Mouse (Mus musculus) MEL (cell line): Measurements from ENCODE around the gene Zbtb38. TPM values are rescaled to one million over a fixed set of nuclear protein-coding genes. Genes with fewer than 3 reads are reported as not detected.

ENCODE experiments used
- DNase-seq: peaks from one replicate; pipeline ENCODE4 v3.0.0; 2011; ENCODE audit warnings: low read depth, low spot score
- H3K27ac ChIP-seq: 2 replicates; pipeline ENCODE4 v1.5.1; 2012; ENCODE audit warnings: low read depth, mild to moderate bottlenecking, control low read depth, low read length, moderate library complexity; ENCODE audit not compliant: control insufficient read depth
- H3K27me3 ChIP-seq, 2 experiments: fragments of 150-350 bp in 1 of 2; sonication (generic) in 1 of 2; 2 replicates each; pipeline ENCODE4 v1.6.1; 2012; ENCODE audit warnings: low read length in 2 of 2, mild to moderate bottlenecking in 2 of 2, improper control_type of control experiment in 1 of 2, moderate library complexity in 1 of 2; ENCODE audit not compliant: insufficient read depth in 2 of 2, control insufficient read depth in 1 of 2
- H3K36me3 ChIP-seq, 2 experiments: 2 replicates each; pipeline ENCODE4 v1.6.1; 2012 to 2014; ENCODE audit warnings: low read length in 2 of 2, improper control_type of control experiment in 1 of 2, inconsistent platforms in 1 of 2, mild to moderate bottlenecking in 1 of 2; ENCODE audit not compliant: insufficient read depth in 2 of 2, control insufficient read depth in 1 of 2
- H3K4me1 ChIP-seq, 2 experiments: fragments of 150-350 bp in 1 of 2; sonication (generic) in 1 of 2; 2 replicates each; pipeline ENCODE4 v1.6.1; 2012; ENCODE audit warnings: low read length in 2 of 2, improper control_type of control experiment in 1 of 2, mild to moderate bottlenecking in 1 of 2; ENCODE audit not compliant: insufficient read depth in 2 of 2, control insufficient read depth in 1 of 2
- H3K4me3 ChIP-seq, 2 experiments: fragments of 150-350 bp in 1 of 2; sonication (generic) in 1 of 2; 2 replicates each; pipeline ENCODE4 v1.5.1; 2012; ENCODE audit warnings: low read depth in 2 of 2, low read length in 2 of 2, mild to moderate bottlenecking in 2 of 2, moderate library complexity in 2 of 2, control low read depth in 1 of 2, improper control_type of control experiment in 1 of 2; ENCODE audit not compliant: control insufficient read depth in 1 of 2, insufficient read depth in 1 of 2
- H3K79me2 ChIP-seq: 2 replicates; pipeline ENCODE4 v1.6.1; 2012; ENCODE audit warnings: mild to moderate bottlenecking, low read length, moderate library complexity; ENCODE audit not compliant: control insufficient read depth, poor library complexity, insufficient read depth
- H3K9ac ChIP-seq: 2 replicates; pipeline ENCODE4 v1.6.1; 2012; ENCODE audit warnings: low read depth, mild to moderate bottlenecking, control low read depth, low read length, moderate library complexity; ENCODE audit not compliant: control insufficient read depth, poor library complexity, severe bottlenecking
- H3K9me3 ChIP-seq: fragments of 150-350 bp; sonication (generic); replicated peaks from 2 replicates; pipeline ENCODE4 v1.6.1; 2012; ENCODE audit warnings: mild to moderate bottlenecking, low read length, improper control_type of control experiment, moderate library complexity; ENCODE audit not compliant: insufficient read depth
- BHLHE40 ChIP-seq: IDR thresholded peaks from 2 replicates; pipeline ENCODE4 v1.6.1; 2012; ENCODE audit warnings: low read depth, mild to moderate bottlenecking, inconsistent platforms, low read length, improper control_type of control experiment, borderline replicate concordance
- CHD2 ChIP-seq: IDR thresholded peaks from 2 replicates; pipeline ENCODE4 v1.6.1; 2011; ENCODE audit warnings: low read length, improper control_type of control experiment
- E2F4 ChIP-seq: IDR thresholded peaks from 2 replicates; pipeline ENCODE4 v1.6.1; 2011; ENCODE audit warnings: low read depth, low read length, improper control_type of control experiment, borderline replicate concordance
- ELF1 ChIP-seq: IDR thresholded peaks from 2 replicates; pipeline ENCODE4 v1.6.1; 2014; ENCODE audit warnings: low read depth, mild to moderate bottlenecking, inconsistent platforms, low read length, improper control_type of control experiment, moderate library complexity
- EP300 ChIP-seq, 2 experiments: IDR thresholded peaks; 2 replicates each; pipeline ENCODE4 v1.6.1; 2011; ENCODE audit warnings: improper control_type of control experiment in 2 of 2, low read length in 2 of 2, low read depth in 1 of 2, mild to moderate bottlenecking in 1 of 2
- ETS1 ChIP-seq: IDR thresholded peaks from 2 replicates; pipeline ENCODE4 v1.6.1; 2012; ENCODE audit warnings: low read depth, mild to moderate bottlenecking, inconsistent platforms, low read length, improper control_type of control experiment, moderate library complexity
- GABPA ChIP-seq: IDR thresholded peaks from 2 replicates; pipeline ENCODE4 v1.6.1; 2012; ENCODE audit warnings: low read depth, mild to moderate bottlenecking, inconsistent platforms, low read length, improper control_type of control experiment, moderate library complexity
- JUND ChIP-seq: IDR thresholded peaks from 2 replicates; pipeline ENCODE4 v1.6.1; 2011; ENCODE audit warnings: low read depth, mild to moderate bottlenecking, improper control_type of control experiment, low read length
- KAT2A ChIP-seq: conservative IDR thresholded peaks from 2 replicates; pipeline ENCODE4 v1.6.1; 2012; ENCODE audit warnings: low read depth, low read length, improper control_type of control experiment, inconsistent platforms
- MAFK ChIP-seq: IDR thresholded peaks from 2 replicates; pipeline ENCODE4 v1.6.1; 2011; ENCODE audit warnings: low read depth, mild to moderate bottlenecking, low read length, improper control_type of control experiment, borderline replicate concordance
- MAZ ChIP-seq: IDR thresholded peaks from 2 replicates; pipeline ENCODE4 v1.6.1; 2012; ENCODE audit warnings: low read depth, mild to moderate bottlenecking, inconsistent platforms, low read length, improper control_type of control experiment
- MEF2A ChIP-seq: IDR thresholded peaks from 2 replicates; pipeline ENCODE4 v1.6.1; 2014; ENCODE audit warnings: low read depth, mild to moderate bottlenecking, inconsistent platforms, low read length, improper control_type of control experiment; ENCODE audit not compliant: poor library complexity, insufficient replicate concordance, severe bottlenecking; ENCODE audit errors: extremely low read depth
- MXI1 ChIP-seq: IDR thresholded peaks from 2 replicates; pipeline ENCODE4 v1.6.1; 2011; ENCODE audit warnings: mild to moderate bottlenecking, low read depth, low read length, improper control_type of control experiment
- MYC ChIP-seq: IDR thresholded peaks from 2 replicates; pipeline ENCODE4 v1.6.1; 2011; ENCODE audit warnings: low read depth, mild to moderate bottlenecking, low read length, improper control_type of control experiment, moderate library complexity
- NELFE ChIP-seq: IDR thresholded peaks from 2 replicates; pipeline ENCODE4 v1.6.1; 2011; ENCODE audit warnings: low read depth, low read length, improper control_type of control experiment
- POLR2A ChIP-seq, 2 experiments: IDR thresholded peaks; 2 replicates each; pipeline ENCODE4 v1.6.1; 2011 to 2012; ENCODE audit warnings: low read length in 2 of 2, mild to moderate bottlenecking in 2 of 2, control low read depth in 1 of 2, improper control_type of control experiment in 1 of 2, low read depth in 1 of 2, moderate library complexity in 1 of 2; ENCODE audit not compliant: control insufficient read depth in 1 of 2, insufficient read depth in 1 of 2, poor library complexity in 1 of 2
- POLR2AphosphoS5 ChIP-seq: IDR thresholded peaks from 2 replicates; pipeline ENCODE4 v1.6.1; 2012; ENCODE audit warnings: low read depth, borderline replicate concordance, mild to moderate bottlenecking, inconsistent platforms, low read length, moderate library complexity, mixed read lengths
- RAD21 ChIP-seq: IDR thresholded peaks from 2 replicates; pipeline ENCODE4 v1.6.1; 2011; ENCODE audit warnings: mild to moderate bottlenecking, low read depth, low read length, improper control_type of control experiment
- SMC3 ChIP-seq: IDR thresholded peaks from 2 replicates; pipeline ENCODE4 v1.6.1; 2011; ENCODE audit warnings: low read depth, low read length, improper control_type of control experiment
- TAL1 ChIP-seq: IDR thresholded peaks from 2 replicates; pipeline ENCODE4 v1.6.1; 2012; ENCODE audit warnings: mild to moderate bottlenecking, inconsistent platforms, low read length, moderate library complexity, mixed read lengths
- TBP ChIP-seq: IDR thresholded peaks from 2 replicates; pipeline ENCODE4 v1.8.0; 2011; ENCODE audit warnings: low read depth, low read length, improper control_type of control experiment
- UBTF ChIP-seq: IDR thresholded peaks from 2 replicates; pipeline ENCODE4 v1.6.1; 2012; ENCODE audit warnings: low read depth, mild to moderate bottlenecking, inconsistent platforms, low read length, improper control_type of control experiment, moderate library complexity, borderline replicate concordance; ENCODE audit not compliant: insufficient read depth
- USF1 ChIP-seq: IDR thresholded peaks from 2 replicates; pipeline ENCODE4 v1.6.1; 2014; ENCODE audit warnings: low read depth, mild to moderate bottlenecking, inconsistent platforms, low read length, improper control_type of control experiment, moderate library complexity
- USF2 ChIP-seq, 2 experiments: IDR thresholded peaks; 2 replicates each; pipeline ENCODE4 v1.6.1; 2011 to 2012; ENCODE audit warnings: improper control_type of control experiment in 2 of 2, low read length in 2 of 2, borderline replicate concordance in 1 of 2, inconsistent platforms in 1 of 2, low read depth in 1 of 2, mild to moderate bottlenecking in 1 of 2; ENCODE audit not compliant: insufficient read depth in 1 of 2
- ZNF384 ChIP-seq: IDR thresholded peaks from 2 replicates; pipeline ENCODE4 v1.6.1; 2012; ENCODE audit warnings: low read depth, mild to moderate bottlenecking, inconsistent platforms, low read length, improper control_type of control experiment
- polyA plus RNA-seq, 2 experiments: library from polyadenylated mRNA; stranded (reverse) in 1 of 2; unstranded in 1 of 2; fragments of >175 nt in 1 of 2; fragments of >200 nt in 1 of 2; gene quantifications; 2 replicates each; pipeline versions ENCODE4 v1.2.1 to v1.2.4; 2012; ENCODE audit warnings: low replicate concordance in 2 of 2, low read depth in 1 of 2; ENCODE audit not compliant: insufficient read length in 2 of 2, insufficient read depth in 1 of 2, missing spikeins in 1 of 2
- total RNA-seq: library from RNA; depleted of rRNA; stranded (reverse); fragments of 300-350 nt; gene quantifications from 2 replicates; pipeline ENCODE4 v1.2.3, GENCODE M21; 2012

The Zbtb38 gene
- total and polyA plus RNA-seq, 3 experiments = 10.9 to 65.0 (median 12.2) TPM

GRCm38 (mm10) chr9:96782062-96782461 lies 29.4 kb upstream of the Zbtb38 start:
- Histone ChIP-seq H3K4me1 (peaks cover 11 to 44% of the 10 kb centered on the region in 2 experiments), H3K36me3 (peaks cover 0 to 24% of the 10 kb centered on the region in 2 experiments; a peak in 2 of 4 replicates), H3K27me3 (no peaks in the 10 kb centered on the region), H3K4me3 (no peak overlapping the region), H3K79me2 (no peaks in the 10 kb centered on the region), H3K9me3 (no peaks in the 10 kb centered on the region), H3K27ac (peak overlapping the region; percentile 33), H3K9ac (no peak overlapping the region)
- DNase-seq = peak; percentile 69
- TF ChIP-seq EP300 (IDR thresholded peaks at IDR 0.05; ENCODE audit: low read depth in 1 of 2, low read length in 2 of 2) (0 out of 4 replicates have a peak, but pooled peaks of 1 of the 2 experiments have one; percentile 13), TAL1 (peak; percentile 43), JUND (peak; percentile 82; the same call in 1 of the 2 replicates), MXI1 (no peak), TBP (peak; percentile 70; the same call in 1 of the 2 replicates)

GRCm38 (mm10) chr9:96773146-96773545 lies 20.5 kb upstream of the Zbtb38 start:
- Histone ChIP-seq H3K4me3 (no peak overlapping the region), H3K27me3 (no peaks in the 10 kb centered on the region), H3K4me1 (peaks cover 10 to 23% of the 10 kb centered on the region in 2 experiments), H3K9me3 (no peaks in the 10 kb centered on the region), H3K27ac (no peak overlapping the region), H3K79me2 (no peaks in the 10 kb centered on the region), H3K36me3 (peaks cover 0 to 25% of the 10 kb centered on the region in 2 experiments; a peak in 2 of 4 replicates), H3K9ac (no peak overlapping the region)
- TF ChIP-seq RAD21 (no peak), EP300 (IDR thresholded peaks at IDR 0.05; ENCODE audit: low read depth in 1 of 2, low read length in 2 of 2) (no peak), GABPA (no peak), POLR2AphosphoS5 (no peak), ZNF384 (no peak), MAFK (no peak), E2F4 (no peak), TBP (no peak), MYC (no peak)
- no peak for DNase-seq

- H3K27ac ChIP-seq = peak overlapping the region; percentile 74
- H3K36me3 ChIP-seq = peaks cover 0 to 39% of the 10 kb centered on the region in 2 experiments; a peak in 2 of 4 replicates
- H3K4me3 ChIP-seq = no peak overlapping the region
- no peaks in the 10 kb centered on the region for H3K9me3 ChIP-seq
- TF ChIP-seq MAZ (no peak), ETS1 (no peak), KAT2A (no peak), TAL1 (no peak), POLR2AphosphoS5 (no peak), MXI1 (no peak), USF1 (no peak), POLR2A (IDR thresholded peaks at IDR 0.05; ENCODE audit: control insufficient read depth in 1 of 2, insufficient read depth in 1 of 2, low read depth in 1 of 2, low read length in 2 of 2, poor library complexity in 1 of 2) (no peak), TBP (no peak), MEF2A (no peak), UBTF (no peak), SMC3 (no peak), ELF1 (no peak), NELFE (no peak), CHD2 (no peak), USF2 (IDR thresholded peaks at IDR 0.05; ENCODE audit: borderline replicate concordance in 1 of 2, insufficient read depth in 1 of 2, low read depth in 1 of 2, low read length in 2 of 2) (no peak), BHLHE40 (no peak)
- no peak for DNase-seq
- peaks cover 15 to 35% of the 10 kb centered on the region in 2 experiments for H3K4me1 ChIP-seq
- no peak overlapping the region for H3K9ac ChIP-seq
- no peaks in the 10 kb centered on the region for H3K27me3 ChIP-seq
- no peaks in the 10 kb centered on the region; the same call in 1 of the 2 replicates for H3K79me2 ChIP-seq
Observed at GRCm38 (mm10) chr9:96770443-96770842, 17.8 kb upstream of the Zbtb38 start.
